Mouse (Mus musculus) neural tube, embryonic 15.5 days (tissue): ENCODE results near the gene Celf2. TPM values are rescaled to one million over a fixed set of nuclear protein-coding genes. Genes with fewer than 3 reads are reported as not detected.

Experiments
- ATAC-seq: fragments of 200-750 bp; cut with Nextera tagmentation; 2 replicates; pipeline ENCODE4 v1.8.0; 2017; ENCODE audit warnings: mild to moderate bottlenecking, moderate TSS enrichment, moderate library complexity; ENCODE audit not compliant: low FRiP score
- H3K27ac ChIP-seq: fragments of 300-500 bp; sonication (generic); replicated peaks from 2 replicates; pipeline ENCODE4 v1.5.1; 2015; ENCODE audit warnings: mild to moderate bottlenecking, inconsistent platforms
- H3K27me3 ChIP-seq: fragments of 300-500 bp; sonication (generic); replicated peaks from 2 replicates; pipeline ENCODE4 v1.6.1; 2015; ENCODE audit warnings: inconsistent platforms
- H3K36me3 ChIP-seq: fragments of 300-500 bp; sonication (generic); 2 replicates; pipeline ENCODE4 v1.6.1; 2015; ENCODE audit warnings: inconsistent platforms
- H3K4me1 ChIP-seq: fragments of 300-500 bp; sonication (generic); 2 replicates; pipeline ENCODE4 v1.6.1; 2015; ENCODE audit warnings: inconsistent platforms
- H3K4me2 ChIP-seq: fragments of 300-500 bp; sonication (generic); 2 replicates; pipeline ENCODE4 v1.6.1; 2015; ENCODE audit warnings: inconsistent platforms, mild to moderate bottlenecking, moderate library complexity
- H3K4me3 ChIP-seq: fragments of 300-500 bp; sonication (generic); replicated peaks from 2 replicates; pipeline ENCODE4 v1.5.1; 2015; ENCODE audit warnings: mild to moderate bottlenecking, inconsistent platforms
- H3K9ac ChIP-seq: fragments of 300-500 bp; sonication (generic); replicated peaks from 2 replicates; pipeline ENCODE4 v1.6.1; 2015; ENCODE audit warnings: mild to moderate bottlenecking, inconsistent platforms
- H3K9me3 ChIP-seq: fragments of 300-500 bp; sonication (generic); replicated peaks from 2 replicates; pipeline ENCODE4 v1.6.1; 2016; ENCODE audit warnings: inconsistent platforms
- WGBS: fragments of 180-500 bp; shearing (Covaris S2); methylation state at CpG from one replicate; pipeline ENCODE4 v1.1.7; 2015; ENCODE audit warnings: mixed read lengths; 5-methylcytosine and 5-hydroxymethylcytosine counted together
- polyA plus RNA-seq: library from polyadenylated mRNA; unstranded; fragments of >200 nt; fragmentation: Nextera tagmentation; extraction: Ambion mirVana; gene quantifications from 2 replicates; pipeline ENCODE4 v1.2.1, GENCODE M21; 2015

Gene Celf2
- polyA plus RNA-seq, 1 experiment from 2014 or later: 120 TPM

GRCm38 (mm10) chr2:7378736-7379135, 130.6 kb downstream of the Celf2 start:
- Histone ChIP-seq H3K4me3 (no peak overlapping the region), H3K27ac (no peak overlapping the region), H3K4me1 (no peaks in the 10 kb centered on the region; the same call in 1 of the 2 replicates), H3K27me3 (no peaks in the 10 kb centered on the region), H3K36me3 (no peaks in the 10 kb centered on the region), H3K9me3 (no peaks in the 10 kb centered on the region), H3K9ac (no peak overlapping the region), H3K4me2 (no peak overlapping the region)
- no peak for ATAC-seq
- 49% methylated on average over 1 of the region's 1 CpGs for WGBS

GRCm38 (mm10) chr2:7377878-7378277, 131.5 kb downstream of the Celf2 start:
- Histone ChIP-seq H3K9me3 (no peaks in the 10 kb centered on the region), H3K36me3 (no peaks in the 10 kb centered on the region), H3K27ac (no peak overlapping the region), H3K27me3 (no peaks in the 10 kb centered on the region), H3K4me2 (no peak overlapping the region), H3K4me1 (no peaks in the 10 kb centered on the region; the same call in 1 of the 2 replicates), H3K4me3 (no peak overlapping the region), H3K9ac (no peak overlapping the region)
- 81% methylated on average over 1 of the region's 1 CpGs for WGBS
- no peak for ATAC-seq

- H3K27me3 ChIP-seq: no peaks in the 10 kb centered on the region
- H3K4me2 ChIP-seq: no peak overlapping the region
- no peak for ATAC-seq
- H3K36me3 ChIP-seq: no peaks in the 10 kb centered on the region
- no peak overlapping the region for H3K27ac ChIP-seq
- H3K4me3 ChIP-seq: no peak overlapping the region
- no peak overlapping the region for H3K9ac ChIP-seq
- 80% methylated on average over 4 of the region's 4 CpGs for WGBS
- no peaks in the 10 kb centered on the region for H3K4me1 ChIP-seq
- no peaks in the 10 kb centered on the region for H3K9me3 ChIP-seq
Measured at GRCm38 (mm10) chr2:7367738-7368137, 141.6 kb downstream of the Celf2 start.

GRCm38 (mm10) chr2:7359557-7359956, 149.8 kb downstream of the Celf2 start:
- Histone ChIP-seq H3K27me3 (no peaks in the 10 kb centered on the region), H3K4me1 (no peaks in the 10 kb centered on the region), H3K4me3 (no peak overlapping the region), H3K9me3 (no peaks in the 10 kb centered on the region), H3K4me2 (no peak overlapping the region), H3K9ac (no peak overlapping the region), H3K27ac (no peak overlapping the region), H3K36me3 (no peaks in the 10 kb centered on the region)
- 88% methylated on average over 5 of the region's 5 CpGs for whole genome bisulfite sequencing
- ATAC-seq: no peak

- Histone ChIP-seq H3K9ac (no peak overlapping the region), H3K27ac (no peak overlapping the region), H3K36me3 (no peaks in the 10 kb centered on the region), H3K27me3 (no peaks in the 10 kb centered on the region), H3K4me2 (no peak overlapping the region), H3K4me3 (no peak overlapping the region), H3K9me3 (no peaks in the 10 kb centered on the region), H3K4me1 (no peaks in the 10 kb centered on the region)
- ATAC-seq: no peak
- WGBS: 81% methylated on average over 3 of the region's 3 CpGs
Measured at GRCm38 (mm10) chr2:7358816-7359215, 150.5 kb downstream of the Celf2 start.

- H3K4me2 ChIP-seq: no peak overlapping the region
Measured at GRCm38 (mm10) chr2:7351234-7351633, 158.1 kb downstream of the Celf2 start.

GRCm38 (mm10) chr2:7346703-7347461, 162.5 kb downstream of the Celf2 start:
- no peak overlapping the region for H3K4me3 ChIP-seq
- no peak overlapping the region for H3K27ac ChIP-seq
- WGBS: 74% methylated on average over 4 of the region's 4 CpGs
- H3K9me3 ChIP-seq: no peaks in the 10 kb centered on the region
- no peaks in the 10 kb centered on the region for H3K27me3 ChIP-seq
- ATAC-seq: no peak
- H3K4me2 ChIP-seq: no peak overlapping the region
- H3K9ac ChIP-seq: no peak overlapping the region
- H3K4me1 ChIP-seq: no peaks in the 10 kb centered on the region
- no peaks in the 10 kb centered on the region for H3K36me3 ChIP-seq

More at GRCm38 (mm10) chr2:7351234-7351633, 158.1 kb downstream of the Celf2 start:
- Histone ChIP-seq H3K9ac (no peak overlapping the region), H3K9me3 (no peaks in the 10 kb centered on the region), H3K4me3 (no peak overlapping the region), H3K4me1 (no peaks in the 10 kb centered on the region), H3K36me3 (no peaks in the 10 kb centered on the region), H3K27ac (no peak overlapping the region), H3K27me3 (no peaks in the 10 kb centered on the region)
- ATAC-seq: no peak
- 81% methylated on average over 5 of the region's 5 CpGs for WGBS

- no peaks in the 10 kb centered on the region for H3K4me1 ChIP-seq
- no peak overlapping the region for H3K27ac ChIP-seq
- H3K9me3 ChIP-seq: no peaks in the 10 kb centered on the region
- no peaks in the 10 kb centered on the region for H3K27me3 ChIP-seq
- no peaks in the 10 kb centered on the region for H3K36me3 ChIP-seq
- ATAC-seq: no peak
- no peak overlapping the region for H3K9ac ChIP-seq
- no peak overlapping the region for H3K4me3 ChIP-seq
- WGBS: 90% methylated on average over 2 of the region's 2 CpGs
- no peak overlapping the region for H3K4me2 ChIP-seq
Measured at GRCm38 (mm10) chr2:7344951-7345350, 164.4 kb downstream of the Celf2 start.

GRCm38 (mm10) chr2:7342911-7343478, 166.4 kb downstream of the Celf2 start:
- Histone ChIP-seq H3K4me2 (no peak overlapping the region), H3K27ac (no peak overlapping the region), H3K9ac (no peak overlapping the region), H3K36me3 (no peaks in the 10 kb centered on the region), H3K27me3 (no peaks in the 10 kb centered on the region), H3K4me3 (no peak overlapping the region), H3K9me3 (no peaks in the 10 kb centered on the region), H3K4me1 (no peaks in the 10 kb centered on the region)
- WGBS: 69% methylated on average over 8 of the region's 8 CpGs
- ATAC-seq: no peak

- no peaks in the 10 kb centered on the region for H3K27me3 ChIP-seq
- H3K9ac ChIP-seq: no peak overlapping the region
- H3K36me3 ChIP-seq: no peaks in the 10 kb centered on the region
- no peak overlapping the region for H3K4me3 ChIP-seq
- no peak overlapping the region for H3K27ac ChIP-seq
- no peak for ATAC-seq
- WGBS: 82% methylated on average over 2 of the region's 2 CpGs
- H3K9me3 ChIP-seq: no peaks in the 10 kb centered on the region
- H3K4me1 ChIP-seq: no peaks in the 10 kb centered on the region
- no peak overlapping the region for H3K4me2 ChIP-seq
Measured at GRCm38 (mm10) chr2:7334846-7335245, 174.5 kb downstream of the Celf2 start.

GRCm38 (mm10) chr2:7328018-7328899, 181.1 kb downstream of the Celf2 start:
- Histone ChIP-seq H3K9ac (no peak overlapping the region), H3K27ac (no peak overlapping the region), H3K4me3 (no peak overlapping the region), H3K4me1 (no peaks in the 10 kb centered on the region), H3K4me2 (no peak overlapping the region), H3K27me3 (no peaks in the 10 kb centered on the region), H3K36me3 (no peaks in the 10 kb centered on the region), H3K9me3 (no peaks in the 10 kb centered on the region)
- WGBS: 68% methylated on average over 8 of the region's 8 CpGs
- ATAC-seq: no peak
